Mouse (Mus musculus) heart, embryonic 11.5 days (tissue): Measurements from ENCODE around the gene Map3k4. TPM values are rescaled to one million over a fixed set of nuclear protein-coding genes. Genes with fewer than 3 reads are reported as not detected.
A peak's percentile ranks its signal among the peaks of the same experiment; 100 is the strongest.

ENCODE experiments used
- ATAC-seq: fragments of 200-750 bp; cut with Nextera tagmentation; replicated peaks from 2 replicates; pipeline ENCODE4 v1.8.0; 2017; ENCODE audit warnings: moderate library complexity; ENCODE audit not compliant: insufficient number of reproducible peaks, low FRiP score, low TSS enrichment
- H3K27ac ChIP-seq: fragments of 300-500 bp; sonication (generic); 2 replicates; pipeline ENCODE4 v1.5.1; 2014; ENCODE audit warnings: mild to moderate bottlenecking, low read depth, low read length
- H3K27me3 ChIP-seq: fragments of 300-500 bp; sonication (generic); 2 replicates; pipeline ENCODE4 v1.6.1; 2014; ENCODE audit warnings: mild to moderate bottlenecking, low read length, mixed read lengths; ENCODE audit not compliant: control insufficient read depth, insufficient read depth
- H3K36me3 ChIP-seq: fragments of 300-500 bp; sonication (generic); 2 replicates; pipeline ENCODE4 v1.6.1; 2014; ENCODE audit warnings: mild to moderate bottlenecking, low read length, moderate library complexity, mixed read lengths; ENCODE audit not compliant: control insufficient read depth, insufficient read depth
- H3K4me1 ChIP-seq: fragments of 300-500 bp; sonication (generic); 2 replicates; pipeline ENCODE4 v1.6.1; 2014; ENCODE audit warnings: low read length; ENCODE audit not compliant: control insufficient read depth, insufficient read depth
- H3K4me2 ChIP-seq: fragments of 300-500 bp; sonication (generic); 2 replicates; pipeline ENCODE4 v1.6.1; 2014; ENCODE audit warnings: mild to moderate bottlenecking, moderate library complexity
- H3K4me3 ChIP-seq: fragments of 300-500 bp; sonication (generic); 2 replicates; pipeline ENCODE4 v1.5.1; 2014; ENCODE audit warnings: low read depth, low read length
- H3K9ac ChIP-seq: fragments of 300-500 bp; sonication (generic); 2 replicates; pipeline ENCODE4 v1.6.1; 2014; ENCODE audit warnings: mild to moderate bottlenecking, low read depth, low read length, moderate library complexity
- H3K9me3 ChIP-seq: fragments of 300-500 bp; sonication (generic); replicated peaks from 2 replicates; pipeline ENCODE4 v1.6.1; 2016; ENCODE audit warnings: low read length; ENCODE audit not compliant: control insufficient read depth
- WGBS: fragments of 180-500 bp; shearing (Covaris S2); extraction: QIAGEN DNeasy Blood & Tissue Kit; methylation state at CpG from one replicate; pipeline ENCODE4 v1.1.7; 2014; ENCODE audit not compliant: insufficient replicate concordance; 5-methylcytosine and 5-hydroxymethylcytosine counted together
- polyA plus RNA-seq: library from polyadenylated mRNA; unstranded; fragments of >200 nt; fragmentation: Nextera tagmentation; extraction: Ambion mirVana; gene quantifications from 2 replicates; pipeline ENCODE4 v1.2.1, GENCODE M21; 2014

The Map3k4 gene
- polyA plus RNA-seq, 1 experiment from 2014 or later, result 39.5 TPM

GRCm38 (mm10) chr17:12261376-12261775, 57.2 kb downstream of the Map3k4 start:
- no peak overlapping the region for H3K27ac ChIP-seq
- 91% methylated on average over 7 of the region's 7 CpGs for WGBS
- no peak overlapping the region for H3K4me2 ChIP-seq
- ATAC-seq, result no peak
- no peak overlapping the region for H3K4me3 ChIP-seq
- no peaks in the 10 kb centered on the region for H3K27me3 ChIP-seq
- H3K9ac ChIP-seq, result no peak overlapping the region
- peaks cover 2% of the 10 kb centered on the region; the same call in 1 of the 2 replicates for H3K36me3 ChIP-seq
- peaks cover 11% of the 10 kb centered on the region for H3K4me1 ChIP-seq
- no peaks in the 10 kb centered on the region for H3K9me3 ChIP-seq

GRCm38 (mm10) chr17:12259957-12260356, 58.6 kb downstream of the Map3k4 start:
- WGBS, result 90% methylated on average over 8 of the region's 8 CpGs
- Histone ChIP-seq H3K9me3 (no peaks in the 10 kb centered on the region), H3K9ac (no peak overlapping the region), H3K27me3 (no peaks in the 10 kb centered on the region), H3K4me1 (no peaks in the 10 kb centered on the region), H3K36me3 (peaks cover 12% of the 10 kb centered on the region), H3K4me3 (no peak overlapping the region), H3K4me2 (no peak overlapping the region), H3K27ac (no peak overlapping the region)
- no peak for ATAC-seq

- no peak overlapping the region for H3K4me2 ChIP-seq
- no peaks in the 10 kb centered on the region for H3K4me1 ChIP-seq
- 66% methylated on average over 6 of the region's 6 CpGs for WGBS
- no peak overlapping the region for H3K4me3 ChIP-seq
- ATAC-seq, result no peak
- peaks cover 27% of the 10 kb centered on the region for H3K36me3 ChIP-seq
- no peaks in the 10 kb centered on the region for H3K9me3 ChIP-seq
- no peaks in the 10 kb centered on the region for H3K27me3 ChIP-seq
- H3K9ac ChIP-seq, result no peak overlapping the region
- H3K27ac ChIP-seq, result no peak overlapping the region
These were observed 60.1 kb downstream of the Map3k4 start for GRCm38 (mm10) chr17:12258517-12258916.

GRCm38 (mm10) chr17:12256142-12256541, 62.5 kb downstream of the Map3k4 start:
- H3K4me2 ChIP-seq, result no peak overlapping the region
- 94% methylated on average over 11 of the region's 11 CpGs for WGBS
- no peaks in the 10 kb centered on the region for H3K27me3 ChIP-seq

GRCm38 (mm10) chr17:12250581-12250980, 68.0 kb downstream of the Map3k4 start:
- Histone ChIP-seq H3K4me1 (no peaks in the 10 kb centered on the region), H3K4me3 (no peak overlapping the region), H3K9me3 (no peaks in the 10 kb centered on the region; the same call in 1 of the 2 replicates), H3K27ac (no peak overlapping the region), H3K36me3 (peaks cover 53% of the 10 kb centered on the region), H3K9ac (no peak overlapping the region), H3K27me3 (no peaks in the 10 kb centered on the region), H3K4me2 (no peak overlapping the region)
- WGBS, result 92% methylated on average over 9 of the region's 9 CpGs
- ATAC-seq, result no peak

More at GRCm38 (mm10) chr17:12256142-12256541, 62.5 kb downstream of the Map3k4 start:
- Histone ChIP-seq H3K36me3 (peaks cover 44% of the 10 kb centered on the region), H3K27ac (0 out of 2 replicates have a peak overlapping the region, but pooled peaks have one; percentile 12), H3K4me3 (no peak overlapping the region), H3K9ac (no peak overlapping the region), H3K9me3 (no peaks in the 10 kb centered on the region; the same call in 1 of the 2 replicates), H3K4me1 (no peaks in the 10 kb centered on the region)
- ATAC-seq, result no peak

GRCm38 (mm10) chr17:12249783-12250504, 68.7 kb downstream of the Map3k4 start:
- Histone ChIP-seq H3K9me3 (no peaks in the 10 kb centered on the region; the same call in 1 of the 2 replicates), H3K4me2 (no peak overlapping the region), H3K36me3 (peaks cover 47% of the 10 kb centered on the region), H3K27ac (no peak overlapping the region), H3K4me1 (no peaks in the 10 kb centered on the region), H3K27me3 (no peaks in the 10 kb centered on the region), H3K9ac (no peak overlapping the region), H3K4me3 (no peak overlapping the region)
- ATAC-seq, result no peak
- 94% methylated on average over 19 of the region's 19 CpGs for WGBS

- WGBS, result 95% methylated on average over 3 of the region's 3 CpGs
- no peaks in the 10 kb centered on the region for H3K9me3 ChIP-seq
- no peaks in the 10 kb centered on the region for H3K27me3 ChIP-seq
- no peak overlapping the region for H3K27ac ChIP-seq
- peaks cover 15% of the 10 kb centered on the region for H3K36me3 ChIP-seq
- no peak overlapping the region for H3K9ac ChIP-seq
- no peak overlapping the region for H3K4me3 ChIP-seq
- H3K4me1 ChIP-seq, result no peaks in the 10 kb centered on the region
- no peak overlapping the region for H3K4me2 ChIP-seq
- no peak for ATAC-seq
These were observed 77.9 kb downstream of the Map3k4 start for GRCm38 (mm10) chr17:12240701-12241100.

- WGBS, result 89% methylated on average over 6 of the region's 6 CpGs
- H3K9me3 ChIP-seq, result no peaks in the 10 kb centered on the region
- H3K4me1 ChIP-seq, result no peaks in the 10 kb centered on the region
- ATAC-seq, result no peak
- H3K27me3 ChIP-seq, result no peaks in the 10 kb centered on the region
- peaks cover 19% of the 10 kb centered on the region for H3K36me3 ChIP-seq
- no peak overlapping the region for H3K4me2 ChIP-seq
- H3K9ac ChIP-seq, result no peak overlapping the region
- H3K27ac ChIP-seq, result no peak overlapping the region
- no peak overlapping the region for H3K4me3 ChIP-seq
These were observed 85.9 kb downstream of the Map3k4 start for GRCm38 (mm10) chr17:12232724-12233123.

GRCm38 (mm10) chr17:12231087-12231486, 87.5 kb downstream of the Map3k4 start:
- no peak for ATAC-seq
- Histone ChIP-seq H3K4me2 (no peak overlapping the region), H3K9ac (no peak overlapping the region), H3K36me3 (peaks cover 24% of the 10 kb centered on the region), H3K4me1 (no peaks in the 10 kb centered on the region), H3K27ac (no peak overlapping the region), H3K4me3 (no peak overlapping the region), H3K27me3 (no peaks in the 10 kb centered on the region), H3K9me3 (no peaks in the 10 kb centered on the region)
- 86% methylated on average over 7 of the region's 7 CpGs for WGBS
